Mouse (Mus musculus): ENCODE measurements at regions not wholly inside any gene's neighbourhood (a gene's known extent, or its start where the extent isn't known, plus 50 kb on each side); places are given as distances from the start of the nearest gene placed in this dataset.

- ATAC-seq (ENCODE audit: low TSS enrichment), result no peak
Observed at GRCm38 (mm10) chr9:91823733-91824487, 368.8 kb upstream of the Plscr5 start.

GRCm38 (mm10) chr9:91818616-91819328 lies 374.0 kb upstream of the Plscr5 start:
- ATAC-seq (ENCODE audit: low TSS enrichment), result no peak

GRCm38 (mm10) chr9:91803372-91803961 lies 389.3 kb upstream of the Plscr5 start:
- no peak for ATAC-seq (ENCODE audit: low TSS enrichment)

GRCm38 (mm10) chr9:91798837-91799225 lies 393.9 kb upstream of the Plscr5 start:
- ATAC-seq (ENCODE audit: low TSS enrichment), result peak; percentile 23; the same call in 1 of the 2 replicates

- ATAC-seq (ENCODE audit: low TSS enrichment), result peak; percentile 73
Observed at GRCm38 (mm10) chr9:91798171-91798836, 394.4 kb upstream of the Plscr5 start.

GRCm38 (mm10) chr9:91796976-91797375 lies 395.8 kb upstream of the Plscr5 start:
- ATAC-seq (ENCODE audit: low TSS enrichment), result no peak

- ATAC-seq (ENCODE audit: low TSS enrichment), result no peak
Observed at GRCm38 (mm10) chr9:91752935-91753334, 387.3 kb upstream of the Zic1 start.

GRCm38 (mm10) chr9:91711106-91711505 lies 345.5 kb upstream of the Zic1 start:
- ATAC-seq (ENCODE audit: low TSS enrichment), result no peak

GRCm38 (mm10) chr9:91680859-91681258 lies 315.2 kb upstream of the Zic1 start:
- ATAC-seq (ENCODE audit: low TSS enrichment), result no peak

- no peak for ATAC-seq (ENCODE audit: low TSS enrichment)
Observed at GRCm38 (mm10) chr9:91666667-91667066, 301.1 kb upstream of the Zic1 start.

- no peak for ATAC-seq (ENCODE audit: low TSS enrichment)
Observed at GRCm38 (mm10) chr9:91660089-91660488, 294.5 kb upstream of the Zic1 start.

- no peak for ATAC-seq (ENCODE audit: low TSS enrichment)
Observed at GRCm38 (mm10) chr9:91654071-91654470, 288.5 kb upstream of the Zic1 start.

- no peak for ATAC-seq (ENCODE audit: low TSS enrichment)
Observed at GRCm38 (mm10) chr9:91652384-91653100, 286.9 kb upstream of the Zic1 start.

GRCm38 (mm10) chr9:91610401-91610800 lies 244.8 kb upstream of the Zic1 start:
- ATAC-seq (ENCODE audit: low TSS enrichment), result no peak

- no peak for ATAC-seq (ENCODE audit: low TSS enrichment)
Observed at GRCm38 (mm10) chr9:91609457-91610166, 244.0 kb upstream of the Zic1 start.

GRCm38 (mm10) chr9:91601740-91602139 lies 236.1 kb upstream of the Zic1 start:
- ATAC-seq (ENCODE audit: low TSS enrichment), result no peak

GRCm38 (mm10) chr9:91591915-91592314 lies 226.3 kb upstream of the Zic1 start:
- no peak for ATAC-seq (ENCODE audit: low TSS enrichment)

- no peak for ATAC-seq (ENCODE audit: low TSS enrichment)
Observed at GRCm38 (mm10) chr9:91588756-91589155, 223.1 kb upstream of the Zic1 start.

GRCm38 (mm10) chr9:91587861-91588260 lies 222.3 kb upstream of the Zic1 start:
- no peak for ATAC-seq (ENCODE audit: low TSS enrichment)

- ATAC-seq (ENCODE audit: low TSS enrichment), result no peak
Observed at GRCm38 (mm10) chr9:91587271-91587670, 221.7 kb upstream of the Zic1 start.

GRCm38 (mm10) chr9:91586635-91587034 lies 221.0 kb upstream of the Zic1 start:
- ATAC-seq (ENCODE audit: low TSS enrichment), result no peak
